Comparison of ENCODE assay signal across 9 mouse cellular contexts in the genomic region with DNA sequence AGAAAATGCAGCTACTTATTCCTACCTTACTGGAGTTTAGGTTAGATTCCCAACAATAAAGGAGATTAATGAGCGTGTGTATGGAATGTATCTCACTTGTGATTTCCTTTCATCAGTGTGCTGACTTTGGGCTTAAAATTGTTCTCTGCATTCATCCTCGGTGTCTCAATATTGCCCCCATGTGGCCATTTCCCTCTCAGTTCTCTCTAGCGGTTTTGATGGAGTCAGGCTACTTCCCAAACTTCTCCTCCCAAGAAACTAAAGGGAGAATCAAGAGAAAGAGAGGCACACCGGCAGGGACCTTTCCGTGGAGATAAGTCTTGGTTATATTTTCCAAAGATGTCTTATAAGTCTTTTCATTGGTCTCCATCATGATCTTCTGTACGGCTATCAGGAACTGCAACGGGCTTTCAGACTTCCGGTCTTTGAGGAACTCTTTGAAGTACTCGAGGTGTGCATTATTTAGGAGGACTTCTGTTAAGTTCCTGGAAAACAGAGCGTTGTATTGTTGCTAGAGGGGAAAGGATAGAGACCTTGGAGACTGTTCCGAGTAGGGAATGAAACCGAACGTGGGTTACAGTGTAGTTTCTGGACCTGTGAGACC. TPM values are rescaled to one million over a fixed set of nuclear protein-coding genes. Genes with fewer than 3 reads are reported as not detected.
A peak's percentile ranks its signal among the peaks of the same experiment; 100 is the strongest.
DNase-seq lines count a peak whose midpoint lies in the region; ATAC-seq and TF ChIP-seq lines count a peak whose summit lies in the region.
"Had no signal": no experiment of that assay in that cellular context is flagged by ENCODE, and none has a peak within 500 bp of the region (broad histone marks: within the 10 kb centered on the region; RNA-seq: fewer than 3 reads in every experiment).

No protein-coding gene starts in this region.

- TF ChIP-seq POLR2A in bone marrow macrophage, adult 2 months (IDR thresholded peaks at IDR 0.05; ENCODE audit: borderline replicate concordance, low read depth, low read length), result no peak

- peak; percentile 86 for DNase-seq in midbrain, embryonic 11.5 days (ENCODE audit: low spot score, missing footprints)
- DNase-seq in left cerebral cortex, postnatal 4 days, result peak; percentile 51
- DNase-seq in naive thymus-derived CD4-positive, alpha-beta T cell, adult 2 months (ENCODE audit: low read depth), result peak; percentile 65
- DNase-seq in testis, postnatal 14 days (ENCODE audit: low spot score), result peak; percentile 27

- no peaks in the 10 kb centered on the region for H3K9me3 ChIP-seq in midbrain, embryonic 11.5 days (ENCODE audit: control insufficient read depth, low read length)
- no peaks in the 10 kb centered on the region for H3K9me3 ChIP-seq in midbrain, embryonic 15.5 days

- no peak overlapping the region for H3K4me3 ChIP-seq in midbrain, embryonic 11.5 days (ENCODE audit: low read depth, low read length)
- H3K4me3 ChIP-seq in midbrain, embryonic 15.5 days, result no peak overlapping the region
- H3K4me3 ChIP-seq in bone marrow macrophage, adult 2 months (ENCODE audit: insufficient read depth, low read length), result peak overlapping the region; percentile 13; the same call in 1 of the 2 replicates
- H3K4me3 ChIP-seq: erythroblast, embryonic 14.5 days had no signal

- ATAC-seq in midbrain, embryonic 11.5 days (ENCODE audit: low FRiP score), result no peak
- no peak for ATAC-seq in midbrain, embryonic 15.5 days (replicated peaks)
- peak; percentile 85 for ATAC-seq in frontal cortex, adult (ENCODE audit: low TSS enrichment)
- peak; percentile 82 for ATAC-seq in inflammation-experienced regulatory T-cells, adult 6 months

- H3K27me3 ChIP-seq in midbrain, embryonic 11.5 days (ENCODE audit: control insufficient read depth, insufficient read depth, low read length), result no peaks in the 10 kb centered on the region
- H3K27me3 ChIP-seq in midbrain, embryonic 15.5 days (replicated peaks), result no peaks in the 10 kb centered on the region

- intact Hi-C loops in left cerebral cortex, postnatal 4 days (cut with DNase I), result loop anchor here (5.0 to 10.0 kb wide), 2 partner anchors 60 to 253 kb away; a partner anchor contains a TSS

- H3K4me1 ChIP-seq in midbrain, embryonic 11.5 days (ENCODE audit: control insufficient read depth, insufficient read depth, low read length), result peaks cover 3% of the 10 kb centered on the region; the same call in 1 of the 2 replicates
- no peaks in the 10 kb centered on the region for H3K4me1 ChIP-seq in midbrain, embryonic 15.5 days
- peaks cover 24% of the 10 kb centered on the region for H3K4me1 ChIP-seq in bone marrow macrophage, adult 2 months (ENCODE audit: control insufficient read depth, insufficient read depth, low read length)

- no peak overlapping the region for H3K27ac ChIP-seq in midbrain, embryonic 11.5 days (ENCODE audit: low read depth, low read length)
- H3K27ac ChIP-seq in midbrain, embryonic 15.5 days, result no peak overlapping the region
- H3K27ac ChIP-seq in bone marrow macrophage, adult 2 months (ENCODE audit: insufficient read depth, low read depth, low read length), result no peak overlapping the region

- no peaks in the 10 kb centered on the region for H3K36me3 ChIP-seq in midbrain, embryonic 11.5 days (ENCODE audit: control insufficient read depth, insufficient read depth, low read length)
- no peaks in the 10 kb centered on the region for H3K36me3 ChIP-seq in midbrain, embryonic 15.5 days (replicated peaks)

- WGBS in midbrain, embryonic 11.5 days, result 54% methylated on average over 13 of the region's 13 CpGs
- WGBS in midbrain, embryonic 15.5 days, result 51% methylated on average over 13 of the region's 13 CpGs

- H3K4me2 ChIP-seq in midbrain, embryonic 11.5 days, result no peak overlapping the region
- no peak overlapping the region for H3K4me2 ChIP-seq in midbrain, embryonic 15.5 days

- no peak overlapping the region for H3K9ac ChIP-seq in midbrain, embryonic 11.5 days (ENCODE audit: low read length)
- H3K9ac ChIP-seq in midbrain, embryonic 15.5 days, result no peak overlapping the region

- no peak for TF ChIP-seq CTCF in bone marrow macrophage, adult 2 months (IDR thresholded peaks at IDR 0.05; ENCODE audit: low read depth, low read length)

RNA-seq across cellular contexts. Expression of a gene that starts 36.5 kb away (rescaled TPM):
- not detected in 2 replicates for polyA plus RNA-seq in midbrain, embryonic 11.5 days (2014; fragmentation: Nextera tagmentation; extraction: Ambion mirVana)
- polyA plus RNA-seq in midbrain, embryonic 15.5 days (2015; fragmentation: Nextera tagmentation; extraction: Ambion mirVana), result 0.17 and 0.18 TPM in 2 replicates
- polyA plus RNA-seq in bone marrow macrophage, adult 2 months (2012; ENCODE audit: insufficient read depth, insufficient read length, missing spikeins), result 0.36 and 0.49 TPM in 2 replicates
- under 1 TPM in 2 of 3 experiments, not detected in 1; 0.17 to 0.26 TPM for polyA plus RNA-seq in inflammation-experienced regulatory T-cells, adult 6 months (2017; shearing (Covaris generic))
- total RNA-seq in left cerebral cortex, postnatal 4 days (2021), result 1 to 10 TPM; 1.3 to 1.5 TPM
- polyA plus RNA-seq: erythroblast, embryonic 14.5 days had no signal

RNA-seq across cellular contexts. Expression of a gene that starts 58.3 kb away (rescaled TPM):
- 27.5 and 28.3 TPM in 2 replicates for polyA plus RNA-seq in midbrain, embryonic 11.5 days (2014; fragmentation: Nextera tagmentation; extraction: Ambion mirVana)
- polyA plus RNA-seq in midbrain, embryonic 15.5 days (2015; fragmentation: Nextera tagmentation; extraction: Ambion mirVana), result 47.9 and 48.3 TPM in 2 replicates
- 103 and 119 TPM in 2 replicates for polyA plus RNA-seq in bone marrow macrophage, adult 2 months (2012; ENCODE audit: insufficient read depth, insufficient read length, missing spikeins)
- 10 to 100 TPM; 38.2 to 49.4 (median 41.8) TPM for polyA plus RNA-seq in inflammation-experienced regulatory T-cells, adult 6 months (2017; shearing (Covaris generic))
- total RNA-seq in left cerebral cortex, postnatal 4 days (2021), result 10 to 100 TPM; 33.7 to 34.4 TPM

Comparison
In these comparisons a context has a peak if more than half of its experiments do, and no peak if none do; other contexts are left out.
1. ATAC-seq: peak in frontal cortex, adult (single experiment) and inflammation-experienced regulatory T-cells, adult 6 months (single experiment); none in midbrain, embryonic 11.5 days (single experiment) and midbrain, embryonic 15.5 days (single experiment).
2. DNase-seq: peak in every context shown above with its lines; median percentile 86 in midbrain, embryonic 11.5 days; 65 in naive thymus-derived CD4-positive, alpha-beta T cell, adult 2 months; 51 in left cerebral cortex, postnatal 4 days; 27 in testis, postnatal 14 days.